Mouse (Mus musculus): ENCODE measurements around the gene Dmd.

DNA sequence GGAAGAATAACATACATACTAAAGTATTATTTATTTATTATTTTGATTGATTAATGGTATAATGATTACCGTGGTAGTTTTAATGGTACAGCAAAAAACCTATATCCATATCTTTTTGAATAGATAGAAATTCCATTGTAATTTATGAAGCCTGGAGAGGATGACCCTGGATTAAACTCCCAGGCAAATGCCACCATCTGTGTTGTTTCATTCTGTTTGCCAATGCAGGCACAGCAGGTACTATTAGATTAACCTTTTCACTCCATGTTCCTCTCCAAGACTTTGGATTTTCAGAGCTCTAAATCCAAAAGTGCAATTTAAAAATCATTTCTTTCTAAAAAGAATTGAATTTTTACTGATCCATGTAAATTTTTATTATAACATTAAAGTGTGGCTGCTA, 1383.5 kb downstream of the Dmd start:
- TF ChIP-seq CTCF (IDR thresholded peaks at IDR 0.05; ENCODE audit: borderline replicate concordance, insufficient read depth, low read depth, low read length) (no peak), POLR2A (IDR thresholded peaks at IDR 0.05; ENCODE audit: borderline replicate concordance, insufficient read depth, low read length) (no peak)

Data from cerebellum, adult 2 months (tissue).